In the genomic region with DNA sequence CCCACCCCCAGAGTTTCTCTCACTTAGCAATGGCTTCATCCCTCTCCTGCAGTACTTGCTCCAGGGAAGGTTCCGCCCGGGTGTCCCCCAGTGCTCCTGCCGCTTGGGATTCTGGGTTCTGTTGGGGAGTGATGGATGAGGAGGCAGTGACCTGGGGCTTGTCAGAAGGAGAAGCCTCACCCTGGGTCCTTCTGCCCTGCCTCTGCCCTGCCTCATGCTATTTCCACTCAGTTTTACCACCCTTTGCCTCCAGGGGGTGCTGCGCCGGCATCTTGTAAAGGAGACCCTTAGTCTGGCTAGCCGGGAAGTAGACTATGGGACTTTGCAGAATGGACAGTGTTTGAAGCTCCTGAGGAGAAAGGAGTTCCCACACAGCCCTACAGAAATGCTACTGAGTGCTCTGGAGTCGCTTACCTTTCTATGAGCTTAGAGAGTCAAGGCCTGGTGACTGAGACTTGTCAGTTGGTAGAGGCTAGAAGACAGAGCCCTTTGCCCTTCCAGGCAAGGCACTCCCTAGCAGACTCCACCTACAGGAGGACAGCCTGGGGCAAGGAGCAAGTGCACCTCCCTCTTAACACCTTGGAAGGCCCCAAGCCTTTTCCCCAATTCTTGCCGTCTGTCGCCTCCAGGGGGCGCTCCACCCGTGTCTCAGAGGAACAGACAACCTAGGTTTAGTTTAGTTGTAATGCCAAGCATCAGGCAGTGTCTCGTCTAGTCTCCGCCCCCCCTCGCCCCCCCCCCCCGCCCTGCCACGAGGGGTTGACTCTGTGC, we compare ENCODE assay signal across 7 mouse cellular contexts. TPM values are rescaled to one million over a fixed set of nuclear protein-coding genes. Genes with fewer than 3 reads are reported as not detected.
DNase-seq lines count a peak whose midpoint lies in the region; TF ChIP-seq lines count a peak whose summit lies in the region.

No protein-coding gene starts in this region.

- no peak overlapping the region for H3K4me3 ChIP-seq in bone marrow, adult 2 months (replicated peaks; ENCODE audit: control insufficient read depth, low read depth, low read length)
- H3K4me3 ChIP-seq in embryonic fibroblast, embryonic 13.5 days (ENCODE audit: insufficient read depth, low read length) = no peak overlapping the region
- peak overlapping the region; percentile 18 for H3K4me3 ChIP-seq in megakaryocyte, embryonic 14.5 days (replicated peaks)

- peaks cover 2% of the 10 kb centered on the region for H3K27me3 ChIP-seq in megakaryocyte, embryonic 14.5 days (replicated peaks)

- H3K27ac ChIP-seq in bone marrow, adult 2 months (ENCODE audit: control insufficient read depth, insufficient read depth, low read depth, low read length, poor library complexity) = no peak overlapping the region
- H3K27ac ChIP-seq in embryonic fibroblast, embryonic 13.5 days (ENCODE audit: insufficient read depth, low read length) = no peak overlapping the region

- H3K9me3 ChIP-seq in megakaryocyte, embryonic 14.5 days = no peaks in the 10 kb centered on the region

- DNase-seq in MEL-GATA-1-ER (ENCODE audit: extremely low read depth, low read depth) = peak; percentile 46
- peak; percentile 80 to 86 for DNase-seq in heart, postnatal 36 days
- DNase-seq in layer of hippocampus, postnatal 25 days (ENCODE audit: extremely low spot score in 1 of 2, low spot score in 1 of 2) = peak; percentile 73 to 88
- DNase-seq in spleen, postnatal 14 days (ENCODE audit: low spot score in 2 of 2) = peak; percentile 62 to 80

- 25% methylated on average over 16 of the region's 16 CpGs for WGBS in bone marrow, adult 2 months

- intact Hi-C loops in heart, postnatal 36 days (cut with DNase I) = loop anchor here (10.0 kb wide), 1 partner anchor 272 kb away; no protein-coding TSS in a partner anchor

- peaks cover 4% of the 10 kb centered on the region for H3K4me1 ChIP-seq in bone marrow, adult 2 months (ENCODE audit: control insufficient read depth, insufficient read depth, low read length)
- H3K4me1 ChIP-seq in embryonic fibroblast, embryonic 13.5 days (ENCODE audit: control insufficient read depth, insufficient read depth, low read length) = no peaks in the 10 kb centered on the region; the same call in 1 of the 2 replicates
- peaks cover 55% of the 10 kb centered on the region for H3K4me1 ChIP-seq in megakaryocyte, embryonic 14.5 days

- no peak for TF ChIP-seq POLR2A in bone marrow, adult 2 months (IDR thresholded peaks at IDR 0.05; ENCODE audit: borderline replicate concordance, control insufficient read depth, low read depth, low read length)
- no peak for TF ChIP-seq POLR2A in embryonic fibroblast, embryonic 13.5 days (IDR thresholded peaks at IDR 0.05; ENCODE audit: low read depth, low read length)

- TF ChIP-seq CTCF in bone marrow, adult 2 months (IDR thresholded peaks at IDR 0.05; ENCODE audit: control insufficient read depth, insufficient read depth, low read length) = peak; percentile 88
- peak; percentile 53 for TF ChIP-seq CTCF in embryonic fibroblast, embryonic 13.5 days (IDR thresholded peaks at IDR 0.05; ENCODE audit: borderline replicate concordance, insufficient read depth, low read length)

- H3K36me3 ChIP-seq in megakaryocyte, embryonic 14.5 days (replicated peaks; ENCODE audit: low read length) = peaks cover 18% of the 10 kb centered on the region

RNA-seq across cellular contexts. Expression of gene Abhd11, which starts 3.9 kb away (rescaled TPM):
- 27.7 and 39.7 TPM in 2 replicates for polyA plus RNA-seq in bone marrow, adult 2 months (2011; ENCODE audit: insufficient read depth, insufficient read length, low replicate concordance, missing spikeins)
- polyA plus RNA-seq in embryonic fibroblast, embryonic 13.5 days (2011; ENCODE audit: insufficient read length, low read depth, missing spikeins) = 19.1 and 20.7 TPM in 2 replicates
- 10 to 100 TPM; 63.6 to 68.4 TPM for total RNA-seq in heart, postnatal 36 days (2021)
- total RNA-seq in layer of hippocampus, postnatal 25 days (2021) = 10 to 100 TPM; 32.0 to 33.4 TPM
- polyA plus RNA-seq in megakaryocyte, embryonic 14.5 days (2012; ENCODE audit: insufficient read depth, low replicate concordance) = 23.7 and 34.3 TPM in 2 replicates

RNA-seq across cellular contexts. Expression of gene Stx1a, which starts 10.4 kb away (rescaled TPM):
- polyA plus RNA-seq in bone marrow, adult 2 months (2011; ENCODE audit: insufficient read depth, insufficient read length, low replicate concordance, missing spikeins) = 2.0 and 2.9 TPM in 2 replicates
- polyA plus RNA-seq in embryonic fibroblast, embryonic 13.5 days (2011; ENCODE audit: insufficient read length, low read depth, missing spikeins) = 6.9 and 10.2 TPM in 2 replicates
- 1 to 10 TPM; 1.7 to 2.0 TPM for total RNA-seq in heart, postnatal 36 days (2021)
- 100 to 1,000 TPM; 113 to 115 TPM for total RNA-seq in layer of hippocampus, postnatal 25 days (2021)
- 1.1 and 1.6 TPM in 2 replicates for polyA plus RNA-seq in megakaryocyte, embryonic 14.5 days (2012; ENCODE audit: insufficient read depth, low replicate concordance)

RNA-seq across cellular contexts. Expression of gene Cldn3, which starts 26.8 kb away (rescaled TPM):
- not detected in 2 replicates for polyA plus RNA-seq in bone marrow, adult 2 months (2011; ENCODE audit: insufficient read depth, insufficient read length, low replicate concordance, missing spikeins)
- not detected in 2 replicates for polyA plus RNA-seq in embryonic fibroblast, embryonic 13.5 days (2011; ENCODE audit: insufficient read length, low read depth, missing spikeins)
- total RNA-seq in heart, postnatal 36 days (2021) = under 1 TPM in 1 of 2 experiments, not detected in 1; 0.22 TPM
- total RNA-seq in layer of hippocampus, postnatal 25 days (2021) = 1 to 10 TPM in 1 of 2 experiments, under 1 TPM in 1; 0.59 to 1.2 TPM
- 0.64 and 3.8 TPM in 2 replicates for polyA plus RNA-seq in megakaryocyte, embryonic 14.5 days (2012; ENCODE audit: insufficient read depth, low replicate concordance)

RNA-seq across cellular contexts. Expression of gene Dnajc30, which starts 51.1 kb away (rescaled TPM):
- polyA plus RNA-seq in bone marrow, adult 2 months (2011; ENCODE audit: insufficient read depth, insufficient read length, low replicate concordance, missing spikeins) = 16.0 and 18.8 TPM in 2 replicates
- 15.2 and 18.1 TPM in 2 replicates for polyA plus RNA-seq in embryonic fibroblast, embryonic 13.5 days (2011; ENCODE audit: insufficient read length, low read depth, missing spikeins)
- 10 to 100 TPM; 38.5 to 40.4 TPM for total RNA-seq in heart, postnatal 36 days (2021)
- total RNA-seq in layer of hippocampus, postnatal 25 days (2021) = 10 to 100 TPM; 43.7 TPM
- 42.1 and 116 TPM in 2 replicates for polyA plus RNA-seq in megakaryocyte, embryonic 14.5 days (2012; ENCODE audit: insufficient read depth, low replicate concordance)

RNA-seq across cellular contexts. Expression of gene Bud23, which starts 51.9 kb away (rescaled TPM):
- 34.4 and 44.1 TPM in 2 replicates for polyA plus RNA-seq in bone marrow, adult 2 months (2011; ENCODE audit: insufficient read depth, insufficient read length, low replicate concordance, missing spikeins)
- polyA plus RNA-seq in embryonic fibroblast, embryonic 13.5 days (2011; ENCODE audit: insufficient read length, low read depth, missing spikeins) = 38.0 and 49.6 TPM in 2 replicates
- 10 to 100 TPM; 21.2 to 24.7 TPM for total RNA-seq in heart, postnatal 36 days (2021)
- 10 to 100 TPM; 48.7 to 51.6 TPM for total RNA-seq in layer of hippocampus, postnatal 25 days (2021)
- polyA plus RNA-seq in megakaryocyte, embryonic 14.5 days (2012; ENCODE audit: insufficient read depth, low replicate concordance) = 67.0 and 146 TPM in 2 replicates
